Mouse (Mus musculus) large intestine, adult 2 months (tissue): ENCODE results near the gene Otx2. TPM values are rescaled to one million over a fixed set of nuclear protein-coding genes. Genes with fewer than 3 reads are reported as not detected.

Experiments
- DNase-seq: peaks from one replicate; pipeline ENCODE4 v3.0.0-alpha.2; 2012; ENCODE audit warnings: low read depth, low spot score
- WGBS: fragments of 180-500 bp; shearing (Covaris S2); methylation state at CpG from one replicate; pipeline ENCODE4 v1.1.7; 2018; 5-methylcytosine and 5-hydroxymethylcytosine counted together
- polyA plus RNA-seq: library from polyadenylated mRNA; depleted of rRNA; stranded (reverse); fragments of >200 nt; gene quantifications from 2 replicates; pipeline ENCODE4 v1.2.3, GENCODE M21; 2012; rRNA removed

Gene Otx2
- polyA plus RNA-seq = not detected in 2 replicates

GRCm38 (mm10) chr14:48673541-48673940 lies at the start of gene Otx2:
TSS of gene Otx2 (minus strand) at chr14:48673819.
- 4% methylated on average over 27 of the region's 27 CpGs for WGBS
- no peak for DNase-seq

GRCm38 (mm10) chr14:48722763-48723162 lies 49.1 kb upstream of the Otx2 start:
- WGBS = 33% methylated on average over 4 of the region's 4 CpGs
- no peak for DNase-seq

GRCm38 (mm10) chr14:48719296-48719695 lies 45.7 kb upstream of the Otx2 start:
- WGBS = 68% methylated on average over 3 of the region's 3 CpGs
- DNase-seq = no peak

GRCm38 (mm10) chr14:48717632-48718279 lies 44.1 kb upstream of the Otx2 start:
- DNase-seq = no peak
- WGBS = 71% methylated on average over 8 of the region's 8 CpGs

- no peak for DNase-seq
- 77% methylated on average over 4 of the region's 4 CpGs for WGBS
These were observed 42.8 kb upstream of the Otx2 start for GRCm38 (mm10) chr14:48716456-48716855.

GRCm38 (mm10) chr14:48710871-48711370 lies 37.3 kb upstream of the Otx2 start:
- 84% methylated on average over 13 of the region's 13 CpGs for WGBS
- DNase-seq = no peak

GRCm38 (mm10) chr14:48710062-48710870 lies 36.6 kb upstream of the Otx2 start:
- DNase-seq = no peak
- whole genome bisulfite sequencing = 48% methylated on average over 11 of the region's 11 CpGs

- WGBS = 3% methylated on average over 20 of the region's 20 CpGs
- no peak for DNase-seq
These were observed 35.9 kb upstream of the Otx2 start for GRCm38 (mm10) chr14:48709371-48710061.

- 22% methylated on average over 6 of the region's 6 CpGs for WGBS
- DNase-seq = no peak
These were observed 34.3 kb upstream of the Otx2 start for GRCm38 (mm10) chr14:48707844-48708383.

GRCm38 (mm10) chr14:48707391-48707790 lies 33.8 kb upstream of the Otx2 start:
- WGBS = 62% methylated on average over 5 of the region's 5 CpGs
- no peak for DNase-seq

GRCm38 (mm10) chr14:48700790-48701370 lies 27.3 kb upstream of the Otx2 start:
- no peak for DNase-seq
- whole genome bisulfite sequencing = 52% methylated on average over 8 of the region's 8 CpGs

- no peak for DNase-seq
- 64% methylated on average over 5 of the region's 5 CpGs for WGBS
These were observed 6.0 kb upstream of the Otx2 start for GRCm38 (mm10) chr14:48679590-48679989.

GRCm38 (mm10) chr14:48678674-48679073 lies 5.1 kb upstream of the Otx2 start:
- DNase-seq = no peak
- 84% methylated on average over 3 of the region's 3 CpGs for WGBS

- DNase-seq = no peak
- WGBS = 4% methylated on average over 36 of the region's 36 CpGs
These were observed 615 bp upstream of the Otx2 start for GRCm38 (mm10) chr14:48674036-48674831.

- no peak for DNase-seq
- 6% methylated on average over 10 of the region's 10 CpGs for WGBS
These were observed 925 bp downstream of the Otx2 start for GRCm38 (mm10) chr14:48672611-48673176.

- no peak for DNase-seq
- WGBS = 20% methylated on average over 9 of the region's 9 CpGs
These were observed 2.0 kb downstream of the Otx2 start for GRCm38 (mm10) chr14:48671480-48672240.

- no peak for DNase-seq
- 35% methylated on average over 4 of the region's 4 CpGs for WGBS
These were observed 2.7 kb downstream of the Otx2 start for GRCm38 (mm10) chr14:48670761-48671479.
